Mouse (Mus musculus): ENCODE measurements around the gene Ttc25.

DNA sequence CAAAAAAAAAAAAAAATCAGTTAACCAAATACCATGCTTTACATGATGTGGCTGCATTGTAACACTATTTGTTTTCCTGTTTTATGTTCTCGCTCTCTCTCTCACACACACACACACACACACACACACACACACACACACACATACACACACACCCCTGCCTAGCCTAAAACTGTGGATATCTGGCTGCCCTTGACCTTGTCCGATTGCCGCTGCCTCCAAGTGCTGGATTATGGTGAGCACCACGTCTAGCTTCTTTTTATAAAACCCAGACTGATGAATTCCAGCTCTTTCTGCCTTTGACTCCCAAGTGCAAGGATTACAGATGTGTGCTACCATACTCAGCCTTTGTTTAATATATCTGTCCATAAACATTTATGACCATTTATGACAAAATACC lies 72.1 kb downstream of the Ttc25 start:
- TF ChIP-seq HCFC1 (IDR thresholded peaks at IDR 0.05; ENCODE audit: borderline replicate concordance, insufficient read depth, low read length) (no peak), MAFK (IDR thresholded peaks at IDR 0.05; ENCODE audit: insufficient read depth, low read depth, low read length) (no peak), CHD2 (IDR thresholded peaks at IDR 0.05; ENCODE audit: low read depth, low read length) (no peak)

All from ES-E14 (cell line).